8 mouse cellular contexts compared by ENCODE assay signal in genomic region chrX:142390247-142390908, GRCm38 (mm10). TPM values are rescaled to one million over a fixed set of nuclear protein-coding genes. Genes with fewer than 3 reads are reported as not detected.
A peak's percentile ranks its signal among the peaks of the same experiment; 100 is the strongest.
DNase-seq lines count a peak whose midpoint lies in the region; ATAC-seq and TF ChIP-seq lines count a peak whose summit lies in the region.

Acsl4 (minus strand) TSS chrX:142390535.

- H3K9ac ChIP-seq in hindbrain, embryonic 16.5 days (ENCODE audit: low read depth, low read length): peak within 1 kb of the TSS; percentile 66

- peak; percentile 99 for ATAC-seq in hindbrain, embryonic 16.5 days
- peak; percentile 90 for ATAC-seq in megakaryocyte, adult 5-6 weeks (ENCODE audit: poor library complexity, severe bottlenecking)

- H3K4me2 ChIP-seq in hindbrain, embryonic 16.5 days (ENCODE audit: low read length): peak within 1 kb of the TSS; percentile 66

- H3K4me3 ChIP-seq in hindbrain, embryonic 16.5 days (ENCODE audit: low read length): peak within 1 kb of the TSS; percentile 51
- peak within 1 kb of the TSS; percentile 70 for H3K4me3 ChIP-seq in left cerebral cortex, adult 2 months

- H3K4me1 ChIP-seq in hindbrain, embryonic 16.5 days (ENCODE audit: control insufficient read depth, insufficient read depth, low read depth, low read length): no peaks in the 10 kb centered on the region

- no peak; the same call in 1 of the 2 replicates for TF ChIP-seq CTCF in left cerebral cortex, adult 2 months (IDR thresholded peaks at IDR 0.05)

- H3K36me3 ChIP-seq in hindbrain, embryonic 16.5 days (ENCODE audit: control insufficient read depth, insufficient read depth, low read length): no peaks in the 10 kb centered on the region

- H3K27ac ChIP-seq in hindbrain, embryonic 16.5 days (ENCODE audit: low read depth, low read length): peak within 1 kb of the TSS; percentile 75
- H3K27ac ChIP-seq in left cerebral cortex, adult 2 months: peak within 1 kb of the TSS; percentile 97

- H3K27me3 ChIP-seq in hindbrain, embryonic 16.5 days (replicated peaks; ENCODE audit: control insufficient read depth, insufficient read depth, low read length): peaks cover 2% of the 10 kb centered on the region; the same call in 1 of the 2 replicates

- intact Hi-C loops in left cerebral cortex, adult 2 months (cut with DNase I): loop anchor here (2.0 to 10.0 kb wide), 2 partner anchors 86 to 294 kb away; partner anchors contain the start of gene Tmem164

- DNase-seq in T-cell, adult 2 months (ENCODE audit: low spot score): peak; percentile 93
- DNase-seq in cerebellum, postnatal 36 days: peak; percentile 75 to 86
- peak; percentile 88 for DNase-seq in gastrocnemius, adult 18-20 months (ENCODE audit: low spot score)
- DNase-seq in left cerebral cortex, adult 2 months (ENCODE audit: extremely low spot score in 1 of 2, low spot score in 2 of 2): peak; percentile 85 to 86
- DNase-seq in right cerebral cortex, adult 2 months (ENCODE audit: low spot score in 2 of 2): peak; percentile 79 to 83
- peak; percentile 90 for DNase-seq in urinary bladder, postnatal 14 days (ENCODE audit: low spot score)

- WGBS in hindbrain, embryonic 16.5 days: 20% methylated on average over 41 of the region's 59 CpGs

- no peaks in the 10 kb centered on the region for H3K9me3 ChIP-seq in hindbrain, embryonic 16.5 days (ENCODE audit: control insufficient read depth, low read length)

RNA-seq across cellular contexts. Expression of gene Acsl4, which starts in this region (rescaled TPM):
- total RNA-seq in gastrocnemius, adult 18-20 months (2021): 10 to 100 TPM; 17.6 to 17.9 TPM
- polyA plus RNA-seq in hindbrain, embryonic 16.5 days (2015; fragmentation: Nextera tagmentation; extraction: Ambion mirVana): 25.5 and 26.5 TPM in 2 replicates
- 10 to 100 TPM; 63.5 to 69.5 TPM for total RNA-seq in left cerebral cortex, adult 2 months (2021)
- total RNA-seq in megakaryocyte, adult 5-6 weeks (2015): 31.9 and 32.0 TPM in 2 replicates
- 29.6 and 33.1 TPM in 2 replicates for total RNA-seq in megakaryocyte, adult 5-6 weeks (2017)

Comparison
In these comparisons a context has a peak if more than half of its experiments do, and no peak if none do; other contexts are left out.
1. Peak in every context shown above with its lines: DNase-seq, ATAC-seq, H3K4me3 ChIP-seq and H3K27ac ChIP-seq.